Mouse (Mus musculus): ENCODE data around the gene Camta1.

The Camta1 gene

GRCm38 (mm10) chr4:151777451-151777850 is 84.2 kb downstream of the Camta1 start:
- Histone ChIP-seq H3K27me3 (ENCODE audit: control insufficient read depth, insufficient read depth, low read length, poor library complexity, severe bottlenecking) (no peaks in the 10 kb centered on the region), H3K36me3 (ENCODE audit: control insufficient read depth, insufficient read depth, low read length, poor library complexity, severe bottlenecking) (no peaks in the 10 kb centered on the region)
- DNase-seq (ENCODE audit: low read depth, low spot score): no peak

GRCm38 (mm10) chr4:151775441-151775840 is 86.2 kb downstream of the Camta1 start:
- no peak for DNase-seq (ENCODE audit: low read depth, low spot score)
- Histone ChIP-seq H3K27me3 (ENCODE audit: control insufficient read depth, insufficient read depth, low read length, poor library complexity, severe bottlenecking) (no peaks in the 10 kb centered on the region), H3K36me3 (ENCODE audit: control insufficient read depth, insufficient read depth, low read length, poor library complexity, severe bottlenecking) (no peaks in the 10 kb centered on the region)

GRCm38 (mm10) chr4:151773651-151774050 is 88.0 kb downstream of the Camta1 start:
- no peaks in the 10 kb centered on the region for H3K27me3 ChIP-seq (ENCODE audit: control insufficient read depth, insufficient read depth, low read length, poor library complexity, severe bottlenecking)
- no peak for DNase-seq (ENCODE audit: low read depth, low spot score)

GRCm38 (mm10) chr4:151773007-151773406 is 88.7 kb downstream of the Camta1 start:
- no peaks in the 10 kb centered on the region for H3K36me3 ChIP-seq (ENCODE audit: control insufficient read depth, insufficient read depth, low read length, poor library complexity, severe bottlenecking)
- DNase-seq (ENCODE audit: low read depth, low spot score): no peak
- H3K27me3 ChIP-seq (ENCODE audit: control insufficient read depth, insufficient read depth, low read length, poor library complexity, severe bottlenecking): no peaks in the 10 kb centered on the region

More at GRCm38 (mm10) chr4:151773651-151774050, 88.0 kb downstream of the Camta1 start:
- H3K36me3 ChIP-seq (ENCODE audit: control insufficient read depth, insufficient read depth, low read length, poor library complexity, severe bottlenecking): no peaks in the 10 kb centered on the region

- DNase-seq (ENCODE audit: low read depth, low spot score): no peak
- no peaks in the 10 kb centered on the region for H3K27me3 ChIP-seq (ENCODE audit: control insufficient read depth, insufficient read depth, low read length, poor library complexity, severe bottlenecking)
- H3K36me3 ChIP-seq (ENCODE audit: control insufficient read depth, insufficient read depth, low read length, poor library complexity, severe bottlenecking): no peaks in the 10 kb centered on the region
These were observed 91.0 kb downstream of the Camta1 start for GRCm38 (mm10) chr4:151770697-151771096.

- no peaks in the 10 kb centered on the region for H3K36me3 ChIP-seq (ENCODE audit: control insufficient read depth, insufficient read depth, low read length, poor library complexity, severe bottlenecking)
- no peak for DNase-seq (ENCODE audit: low read depth, low spot score)
- no peaks in the 10 kb centered on the region for H3K27me3 ChIP-seq (ENCODE audit: control insufficient read depth, insufficient read depth, low read length, poor library complexity, severe bottlenecking)
These were observed 93.9 kb downstream of the Camta1 start for GRCm38 (mm10) chr4:151767786-151768185.

- Histone ChIP-seq H3K27me3 (ENCODE audit: control insufficient read depth, insufficient read depth, low read length, poor library complexity, severe bottlenecking) (no peaks in the 10 kb centered on the region), H3K36me3 (ENCODE audit: control insufficient read depth, insufficient read depth, low read length, poor library complexity, severe bottlenecking) (no peaks in the 10 kb centered on the region)
- no peak for DNase-seq (ENCODE audit: low read depth, low spot score)
These were observed 94.3 kb downstream of the Camta1 start for GRCm38 (mm10) chr4:151767361-151767760.

- Histone ChIP-seq H3K27me3 (ENCODE audit: control insufficient read depth, insufficient read depth, low read length, poor library complexity, severe bottlenecking) (no peaks in the 10 kb centered on the region), H3K36me3 (ENCODE audit: control insufficient read depth, insufficient read depth, low read length, poor library complexity, severe bottlenecking) (no peaks in the 10 kb centered on the region)
- no peak for DNase-seq (ENCODE audit: low read depth, low spot score)
These were observed 96.3 kb downstream of the Camta1 start for GRCm38 (mm10) chr4:151765376-151765775.

- H3K36me3 ChIP-seq (ENCODE audit: control insufficient read depth, insufficient read depth, low read length, poor library complexity, severe bottlenecking): no peaks in the 10 kb centered on the region
- DNase-seq (ENCODE audit: low read depth, low spot score): no peak
- H3K27me3 ChIP-seq (ENCODE audit: control insufficient read depth, insufficient read depth, low read length, poor library complexity, severe bottlenecking): no peaks in the 10 kb centered on the region
These were observed 97.7 kb downstream of the Camta1 start for GRCm38 (mm10) chr4:151763928-151764327.

- Histone ChIP-seq H3K36me3 (ENCODE audit: control insufficient read depth, insufficient read depth, low read length, poor library complexity, severe bottlenecking) (no peaks in the 10 kb centered on the region), H3K27me3 (ENCODE audit: control insufficient read depth, insufficient read depth, low read length, poor library complexity, severe bottlenecking) (no peaks in the 10 kb centered on the region)
- no peak for DNase-seq (ENCODE audit: low read depth, low spot score)
These were observed 102.6 kb downstream of the Camta1 start for GRCm38 (mm10) chr4:151759095-151759494.

- H3K27me3 ChIP-seq (ENCODE audit: control insufficient read depth, insufficient read depth, low read length, poor library complexity, severe bottlenecking): no peaks in the 10 kb centered on the region
- H3K36me3 ChIP-seq (ENCODE audit: control insufficient read depth, insufficient read depth, low read length, poor library complexity, severe bottlenecking): no peaks in the 10 kb centered on the region
- no peak for DNase-seq (ENCODE audit: low read depth, low spot score)
These were observed 103.3 kb downstream of the Camta1 start for GRCm38 (mm10) chr4:151758337-151758736.

- no peak for DNase-seq (ENCODE audit: low read depth, low spot score)
- H3K27me3 ChIP-seq (ENCODE audit: control insufficient read depth, insufficient read depth, low read length, poor library complexity, severe bottlenecking): no peaks in the 10 kb centered on the region
These were observed 104.4 kb downstream of the Camta1 start for GRCm38 (mm10) chr4:151757261-151757660.

GRCm38 (mm10) chr4:151756400-151756799 is 105.3 kb downstream of the Camta1 start:
- no peaks in the 10 kb centered on the region for H3K27me3 ChIP-seq (ENCODE audit: control insufficient read depth, insufficient read depth, low read length, poor library complexity, severe bottlenecking)
- no peak for DNase-seq (ENCODE audit: low read depth, low spot score)
- no peaks in the 10 kb centered on the region for H3K36me3 ChIP-seq (ENCODE audit: control insufficient read depth, insufficient read depth, low read length, poor library complexity, severe bottlenecking)

More at GRCm38 (mm10) chr4:151757261-151757660, 104.4 kb downstream of the Camta1 start:
- H3K36me3 ChIP-seq (ENCODE audit: control insufficient read depth, insufficient read depth, low read length, poor library complexity, severe bottlenecking): no peaks in the 10 kb centered on the region

- no peak for DNase-seq (ENCODE audit: low read depth, low spot score)
- Histone ChIP-seq H3K27me3 (ENCODE audit: control insufficient read depth, insufficient read depth, low read length, poor library complexity, severe bottlenecking) (no peaks in the 10 kb centered on the region), H3K36me3 (ENCODE audit: control insufficient read depth, insufficient read depth, low read length, poor library complexity, severe bottlenecking) (no peaks in the 10 kb centered on the region)
These were observed 108.4 kb downstream of the Camta1 start for GRCm38 (mm10) chr4:151753231-151753630.

GRCm38 (mm10) chr4:151752551-151752950 is 109.1 kb downstream of the Camta1 start:
- Histone ChIP-seq H3K36me3 (ENCODE audit: control insufficient read depth, insufficient read depth, low read length, poor library complexity, severe bottlenecking) (no peaks in the 10 kb centered on the region), H3K27me3 (ENCODE audit: control insufficient read depth, insufficient read depth, low read length, poor library complexity, severe bottlenecking) (no peaks in the 10 kb centered on the region)
- no peak for DNase-seq (ENCODE audit: low read depth, low spot score)

GRCm38 (mm10) chr4:151751270-151751945 is 110.3 kb downstream of the Camta1 start:
- no peak for DNase-seq (ENCODE audit: low read depth, low spot score)
- Histone ChIP-seq H3K27me3 (ENCODE audit: control insufficient read depth, insufficient read depth, low read length, poor library complexity, severe bottlenecking) (no peaks in the 10 kb centered on the region), H3K36me3 (ENCODE audit: control insufficient read depth, insufficient read depth, low read length, poor library complexity, severe bottlenecking) (no peaks in the 10 kb centered on the region)
